ENCODE assay signal across 22 mouse cellular contexts in genomic region chr6:123261555-123262161, GRCm38 (mm10). TPM values are rescaled to one million over a fixed set of nuclear protein-coding genes. Genes with fewer than 3 reads are reported as not detected.
DNase-seq lines count a peak whose midpoint lies in the region; ATAC-seq and TF ChIP-seq lines count a peak whose summit lies in the region.
"Had no signal": no experiment of that assay in that cellular context is flagged by ENCODE, and none has a peak within 500 bp of the region (broad histone marks: within the 10 kb centered on the region; RNA-seq: fewer than 3 reads in every experiment).

Gene Clec4d (plus strand): TSS chr6:123262111.

- TF ChIP-seq CTCF in gastrocnemius, adult 2 months (IDR thresholded peaks at IDR 0.05): 0 out of 2 replicates have a peak, but pooled peaks have one; percentile 4

- peak; percentile 42 to 60 for ATAC-seq in hematopoietic stem cell, adult 5-6 weeks (replicated peaks in 1 of 2; ENCODE audit: insufficient read depth in 1 of 2, low FRiP score in 2 of 2, low TSS enrichment in 1 of 2, low read depth in 1 of 2, poor library complexity in 2 of 2, severe bottlenecking in 2 of 2)

- no peak for DNase-seq in gastrocnemius, adult 2 months
- DNase-seq in gastrocnemius, adult 18-20 months (ENCODE audit: low spot score): no peak
- peak; percentile 4 for DNase-seq in thymus, postnatal 0 days (ENCODE audit: low spot score)
- no peak for DNase-seq in thymus, postnatal 4 days
- DNase-seq in cerebellum, postnatal 36 days: no peak
- DNase-seq in spleen, postnatal 10 days (ENCODE audit: low spot score in 2 of 2): no peak
- no peak for DNase-seq in testis, postnatal 14 days (ENCODE audit: low spot score)
- DNase-seq: adrenal gland, adult 8-10 months; cerebellum, postnatal 10 days; gastrocnemius, postnatal 25 days; kidney, adult 11 months; right cerebral cortex, adult 18-20 months; thymus, postnatal 36 days had no signal

- no peak within 1 kb of the TSS for H3K27ac ChIP-seq in gastrocnemius, adult 2 months
- H3K27ac ChIP-seq: embryonic facial prominence, embryonic 10.5 days; hindbrain, embryonic 10.5 days; lung, embryonic 15.5 days; midbrain, embryonic 10.5 days had no signal

- H3K4me3 ChIP-seq in gastrocnemius, adult 2 months: no peak within 1 kb of the TSS
- H3K4me3 ChIP-seq: embryonic facial prominence, embryonic 10.5 days; heart, embryonic 12.5 days; hindbrain, embryonic 10.5 days; lung, embryonic 15.5 days; midbrain, embryonic 10.5 days; myocyte had no signal

- intact Hi-C loops in gastrocnemius, adult 2 months (cut with DNase I): no loop called here

RNA-seq across cellular contexts. Expression of gene Clec4d, which starts in this region (rescaled TPM):
- not detected for total RNA-seq in gastrocnemius, adult 2 months (2021)
- total RNA-seq in gastrocnemius, adult 18-20 months (2021): not detected
- 0.66 and 1.6 TPM in 2 replicates for polyA plus RNA-seq in thymus, postnatal 0 days (2015; fragmentation: Nextera tagmentation; extraction: Ambion mirVana)
- total RNA-seq in hematopoietic stem cell, adult 5-6 weeks (2017): 0.35 and 4.9 TPM in 2 replicates
- total RNA-seq: ES-E14; gastrocnemius, postnatal 25 days; left cerebral cortex, postnatal 10 days had no signal
- polyA plus RNA-seq: embryonic facial prominence, embryonic 10.5 days; heart, embryonic 12.5 days; hindbrain, embryonic 10.5 days; midbrain, embryonic 10.5 days; myocyte had no signal
